Mouse (Mus musculus) left cerebral cortex, adult 2 months (tissue): ENCODE measurements around the gene Thap12. TPM values are rescaled to one million over a fixed set of nuclear protein-coding genes. Genes with fewer than 3 reads are reported as not detected.

Experiments
- DNase-seq, 2 experiments: peaks; one replicate each; pipeline ENCODE4 v3.0.0; 2021 to 2022; ENCODE audit warnings: low spot score in 2 of 2, mixed read lengths in 1 of 2; ENCODE audit errors: extremely low spot score in 1 of 2
- H3K27ac ChIP-seq: fragments of 200-600 bp; 2 replicates; pipeline ENCODE4 v1.8.1; 2022
- H3K4me3 ChIP-seq: fragments of 200-600 bp; 2 replicates; pipeline ENCODE4 v1.8.1; 2022
- CTCF ChIP-seq: fragments of 200-600 bp; IDR thresholded peaks from 2 replicates; pipeline ENCODE4 v1.8.1; 2022; ENCODE audit warnings: antibody characterized with exemption, mild to moderate bottlenecking, moderate library complexity
- intact Hi-C: fragments of 180-260 bp; cut with DNase I; formaldehyde crosslinking; loops from one replicate; pipeline ENCODE4 v1.15.1; 2025
- total RNA-seq, 2 experiments: library from RNA; stranded (reverse); gene quantifications; 2 replicates each; pipeline ENCODE4 v1.2.3; 2021

The Thap12 gene
- total RNA-seq, 2 experiments from 2014 or later, result 57.7 to 61.2 TPM

- Histone ChIP-seq H3K27ac (no peak overlapping the region), H3K4me3 (no peak overlapping the region)
- no peak for TF ChIP-seq CTCF
- intact Hi-C loops, result no loop called here
- DNase-seq, result no peak
Observed at GRCm38 (mm10) chr7:98674344-98674743, 28.6 kb upstream of the Thap12 start.

- TF ChIP-seq CTCF, result no peak
- DNase-seq, result no peak
- Histone ChIP-seq H3K4me3 (no peak overlapping the region), H3K27ac (no peak overlapping the region)
- intact Hi-C loops, result no loop called here
Observed at GRCm38 (mm10) chr7:98677511-98677910, 25.4 kb upstream of the Thap12 start.

- H3K27ac ChIP-seq, result no peak overlapping the region
- TF ChIP-seq CTCF, result no peak
- no peak overlapping the region for H3K4me3 ChIP-seq
- intact Hi-C loops, result no loop called here
- no peak for DNase-seq
Observed at GRCm38 (mm10) chr7:98678441-98678840, 24.5 kb upstream of the Thap12 start.

DNA sequence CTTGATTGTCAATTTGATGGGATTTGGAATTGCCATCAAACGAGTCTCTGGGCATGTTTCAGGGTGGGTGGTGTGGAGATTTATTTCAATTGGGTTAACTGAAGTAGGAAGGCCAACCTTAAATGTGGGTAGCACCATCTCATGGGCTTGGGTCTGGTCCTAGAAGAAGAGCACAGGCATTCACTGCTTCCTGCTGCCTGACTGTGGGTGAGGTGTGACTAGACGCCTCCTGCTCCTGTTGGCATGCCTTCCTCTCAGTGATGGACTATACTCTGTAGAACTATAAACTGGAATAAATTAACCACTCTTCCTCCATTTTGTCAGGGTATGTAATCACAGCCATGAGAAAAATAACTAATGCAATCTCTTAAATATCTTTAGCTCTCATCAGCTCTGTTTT is 22.2 kb upstream of the Thap12 start:
- no peak overlapping the region for H3K27ac ChIP-seq
- H3K4me3 ChIP-seq, result no peak overlapping the region
- intact Hi-C loops, result no loop called here
- no peak for DNase-seq
- no peak for TF ChIP-seq CTCF

GRCm38 (mm10) chr7:98682821-98683220 is 20.1 kb upstream of the Thap12 start:
- DNase-seq, result no peak
- no peak overlapping the region for H3K4me3 ChIP-seq
- intact Hi-C loops, result no loop called here
- no peak overlapping the region for H3K27ac ChIP-seq
- no peak; the same call in 1 of the 2 replicates for TF ChIP-seq CTCF

- Histone ChIP-seq H3K27ac (no peak overlapping the region), H3K4me3 (no peak overlapping the region)
- no peak for DNase-seq
- intact Hi-C loops, result no loop called here
- peak; percentile 7; the same call in 1 of the 2 replicates for TF ChIP-seq CTCF
Observed at GRCm38 (mm10) chr7:98685895-98686294, 17.0 kb upstream of the Thap12 start.

- intact Hi-C loops, result no loop called here
- no peak for TF ChIP-seq CTCF
- DNase-seq, result no peak
- Histone ChIP-seq H3K4me3 (no peak overlapping the region), H3K27ac (no peak overlapping the region)
Observed at GRCm38 (mm10) chr7:98690126-98690525, 12.8 kb upstream of the Thap12 start.

- no peak for DNase-seq
- H3K4me3 ChIP-seq, result no peak overlapping the region
- intact Hi-C loops, result no loop called here
- no peak overlapping the region for H3K27ac ChIP-seq
- TF ChIP-seq CTCF, result no peak
Observed at GRCm38 (mm10) chr7:98690831-98691230, 12.1 kb upstream of the Thap12 start.

- H3K4me3 ChIP-seq, result no peak overlapping the region
- no peak; the same call in 1 of the 2 replicates for TF ChIP-seq CTCF
- intact Hi-C loops, result no loop called here
- no peak overlapping the region for H3K27ac ChIP-seq
- no peak for DNase-seq
Observed at GRCm38 (mm10) chr7:98692761-98693546, 9.9 kb upstream of the Thap12 start.

- TF ChIP-seq CTCF, result no peak
- no peak for DNase-seq
- no peak overlapping the region for H3K27ac ChIP-seq
Observed at GRCm38 (mm10) chr7:98694046-98694445, 8.9 kb upstream of the Thap12 start.

DNA sequence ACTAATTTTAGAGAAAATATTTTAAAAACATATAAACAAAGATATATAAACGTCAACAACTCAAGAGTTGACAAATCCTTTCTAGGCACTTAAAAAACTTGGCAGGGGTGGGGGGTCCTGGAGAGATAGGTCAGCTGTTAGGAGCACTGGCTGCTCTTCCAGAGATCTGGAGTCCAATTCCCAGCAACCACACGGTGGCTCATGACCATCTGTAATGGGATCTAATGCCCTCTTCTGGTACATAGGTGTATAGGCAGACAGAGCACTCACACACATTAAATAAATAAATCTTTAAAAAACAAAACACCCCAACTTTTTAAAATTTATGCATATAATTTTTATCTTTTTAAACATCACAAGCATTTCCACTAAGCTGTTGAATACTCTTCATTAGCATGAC is 5.4 kb upstream of the Thap12 start:
- Histone ChIP-seq H3K27ac (no peak overlapping the region), H3K4me3 (no peak overlapping the region)
- peak; percentile 63 for TF ChIP-seq CTCF
- intact Hi-C loops, result loop anchor here (5.0 kb wide), 1 partner anchor 215 kb away; no protein-coding TSS in a partner anchor
- no peak for DNase-seq

More at GRCm38 (mm10) chr7:98694046-98694445, 8.9 kb upstream of the Thap12 start:
- intact Hi-C loops, result no loop called here
- no peak overlapping the region for H3K4me3 ChIP-seq

GRCm38 (mm10) chr7:98698041-98698440 is 4.9 kb upstream of the Thap12 start:
- no peak for TF ChIP-seq CTCF
- DNase-seq, result no peak
- no peak overlapping the region for H3K27ac ChIP-seq
- no peak overlapping the region for H3K4me3 ChIP-seq
- intact Hi-C loops, result loop anchor here (5.0 kb wide), 1 partner anchor 216 kb away; no protein-coding TSS in a partner anchor

DNA sequence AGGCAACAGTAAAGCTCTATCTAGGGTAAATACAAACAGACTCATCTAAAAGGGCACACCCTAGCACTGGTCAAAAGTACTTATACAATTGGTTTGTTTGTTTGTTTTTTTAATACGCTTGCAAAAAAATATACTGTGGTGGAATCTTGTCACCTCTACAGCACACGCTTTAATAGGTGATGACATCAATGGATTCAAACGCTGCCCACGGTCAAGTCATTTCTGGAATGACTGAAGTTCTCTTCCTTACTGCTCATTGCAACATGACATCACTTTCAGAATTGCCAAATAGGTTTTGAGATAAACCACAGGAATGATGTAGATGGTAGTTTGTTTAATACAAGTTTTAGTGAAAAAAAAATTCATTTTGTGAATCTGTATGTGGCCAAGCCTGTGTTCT is 4.3 kb upstream of the Thap12 start:
- intact Hi-C loops, result loop anchor here (5.0 kb wide), 1 partner anchor 216 kb away; no protein-coding TSS in a partner anchor
- no peak for DNase-seq
- Histone ChIP-seq H3K27ac (no peak overlapping the region), H3K4me3 (no peak overlapping the region)
- no peak for TF ChIP-seq CTCF
